Mouse (Mus musculus) erythroblast, embryonic 14.5 days (primary cell): ENCODE measurements around the gene Prkn. TPM values are rescaled to one million over a fixed set of nuclear protein-coding genes. Genes with fewer than 3 reads are reported as not detected.

ENCODE experiments used
- H3K27me3 ChIP-seq: 2 replicates; pipeline ENCODE4 v1.6.1; 2012; ENCODE audit warnings: inconsistent platforms; ENCODE audit not compliant: control insufficient read depth
- H3K36me3 ChIP-seq: 2 replicates; pipeline ENCODE4 v1.6.1; 2012; ENCODE audit warnings: mild to moderate bottlenecking, inconsistent platforms; ENCODE audit not compliant: control insufficient read depth
- H3K4me1 ChIP-seq: 2 replicates; pipeline ENCODE4 v1.6.1; 2012; ENCODE audit warnings: inconsistent platforms; ENCODE audit not compliant: control insufficient read depth
- H3K4me3 ChIP-seq: replicated peaks from 2 replicates; pipeline ENCODE3; 2012; ENCODE audit warnings: moderate library complexity, mild to moderate bottlenecking, inconsistent platforms
- H3K9me3 ChIP-seq: 2 replicates; pipeline ENCODE4 v1.6.1; 2012; ENCODE audit warnings: low read length, inconsistent platforms, mixed read lengths; ENCODE audit not compliant: control insufficient read depth
- GATA1 ChIP-seq: IDR thresholded peaks from 2 replicates; pipeline ENCODE4 v1.6.1; 2012; ENCODE audit warnings: low read length, inconsistent platforms, mixed read lengths
- TAL1 ChIP-seq: IDR thresholded peaks from 3 replicates; pipeline ENCODE4 v1.6.1; 2012; ENCODE audit warnings: low read length, inconsistent platforms, mixed read lengths
- polyA plus RNA-seq: library from polyadenylated mRNA; stranded (reverse); fragments of >175 nt; gene quantifications from 2 replicates; pipeline ENCODE4 v1.2.3, GENCODE M21; 2012

The Prkn gene
- polyA plus RNA-seq, 1 experiment: not detected

DNA sequence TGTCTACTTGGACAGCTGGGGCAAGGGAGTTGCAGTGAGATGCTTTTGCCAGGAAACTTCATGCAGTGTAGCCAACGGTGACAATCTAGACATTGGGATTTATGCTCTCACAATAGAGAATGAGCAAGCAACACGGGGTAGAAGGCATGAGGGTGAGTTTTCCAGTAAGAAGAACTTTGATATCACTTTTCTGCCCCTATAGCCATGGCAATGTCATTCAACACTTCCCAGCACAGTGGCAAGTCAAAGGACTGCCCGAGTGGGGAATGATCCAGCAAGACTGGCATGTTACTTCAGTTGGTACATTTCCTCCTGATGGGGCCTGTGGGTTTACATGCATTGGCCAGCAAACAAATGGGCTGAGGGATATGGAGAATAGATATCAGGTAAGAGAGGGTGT, 577.0 kb downstream of the Prkn start:
- H3K4me3 ChIP-seq: no peak overlapping the region
- no peaks in the 10 kb centered on the region for H3K4me1 ChIP-seq
- TF ChIP-seq GATA1 (no peak), TAL1 (no peak)
- H3K36me3 ChIP-seq: no peaks in the 10 kb centered on the region
- no peaks in the 10 kb centered on the region for H3K27me3 ChIP-seq
- H3K9me3 ChIP-seq: no peaks in the 10 kb centered on the region

DNA sequence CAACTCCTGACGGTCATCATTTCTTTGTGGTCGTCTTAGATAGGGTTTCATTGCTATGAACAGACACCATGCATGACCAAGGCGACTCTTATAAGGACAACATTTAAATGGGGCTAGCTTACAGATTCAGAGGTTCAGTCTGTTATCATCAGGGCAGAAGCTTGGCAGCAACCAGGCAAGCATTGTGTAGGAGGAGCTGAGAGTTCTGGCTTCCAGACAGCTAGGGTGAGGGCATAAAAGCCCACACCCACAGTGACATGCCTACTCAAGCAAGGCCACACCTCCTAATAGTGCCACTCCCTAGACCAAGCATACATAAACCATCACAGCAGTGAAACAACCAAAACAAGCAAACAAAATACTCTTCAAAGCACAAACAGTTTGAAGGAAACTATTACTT, 579.3 kb downstream of the Prkn start:
- no peaks in the 10 kb centered on the region for H3K36me3 ChIP-seq
- no peak overlapping the region for H3K4me3 ChIP-seq
- no peaks in the 10 kb centered on the region for H3K9me3 ChIP-seq
- no peaks in the 10 kb centered on the region for H3K4me1 ChIP-seq
- no peaks in the 10 kb centered on the region for H3K27me3 ChIP-seq
- no peak for TF ChIP-seq TAL1
- no peak for TF ChIP-seq GATA1

DNA sequence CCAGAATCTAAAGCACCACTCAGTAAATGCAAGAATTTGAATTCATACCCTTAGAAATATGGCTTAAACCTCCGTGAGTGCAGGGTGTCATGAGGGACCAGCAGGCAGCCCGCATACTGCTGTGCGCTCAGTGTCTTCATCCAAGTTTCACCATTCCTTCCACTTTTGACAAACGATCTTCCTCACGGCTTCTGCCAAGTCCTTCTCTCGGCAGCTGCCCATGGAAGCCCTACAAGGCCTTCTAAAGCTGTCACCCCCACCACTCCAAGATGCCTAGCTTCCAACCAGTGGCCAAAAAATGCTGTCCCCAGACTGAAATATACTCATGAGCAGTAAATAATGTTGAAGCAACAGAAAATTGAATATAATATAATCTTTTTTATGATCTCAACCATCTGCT, 580.7 kb downstream of the Prkn start:
- Histone ChIP-seq H3K4me1 (no peaks in the 10 kb centered on the region), H3K9me3 (no peaks in the 10 kb centered on the region), H3K36me3 (no peaks in the 10 kb centered on the region), H3K4me3 (no peak overlapping the region), H3K27me3 (no peaks in the 10 kb centered on the region)
- no peak for TF ChIP-seq TAL1
- no peak for TF ChIP-seq GATA1

DNA sequence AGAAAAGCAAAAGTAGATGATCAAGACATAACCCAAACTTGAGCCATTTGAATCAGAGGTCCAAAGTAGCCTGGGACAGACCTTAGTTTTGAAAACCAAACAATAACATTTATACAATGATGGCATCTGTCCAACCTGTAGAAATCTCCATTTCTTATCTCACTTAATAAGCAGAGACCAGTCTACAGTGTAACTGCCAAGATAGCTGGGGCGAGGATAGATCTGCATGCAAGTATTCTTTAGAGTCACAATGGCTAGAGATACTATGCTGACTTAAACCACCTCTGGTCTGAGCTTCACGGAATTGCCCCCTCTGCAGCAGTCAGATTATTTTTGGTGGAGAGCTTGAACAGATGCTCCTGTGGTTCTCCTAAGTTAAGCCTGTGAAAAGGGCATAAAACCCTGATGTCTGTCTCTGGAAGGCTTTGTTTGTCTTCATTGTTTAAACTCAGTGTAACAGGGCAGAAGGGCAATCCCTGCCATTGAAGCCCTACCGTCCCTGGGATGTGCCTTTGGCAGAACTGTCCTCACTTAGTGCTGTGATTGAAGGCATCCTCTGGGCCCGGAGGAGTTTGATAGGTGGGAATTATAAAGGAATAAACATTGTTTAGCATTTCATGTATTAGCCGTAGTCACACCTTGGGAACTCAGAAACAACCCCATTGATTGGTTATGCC, 581.2 kb downstream of the Prkn start:
- H3K27me3 ChIP-seq: no peaks in the 10 kb centered on the region
- H3K4me1 ChIP-seq: no peaks in the 10 kb centered on the region
- H3K36me3 ChIP-seq: no peaks in the 10 kb centered on the region
- no peak overlapping the region for H3K4me3 ChIP-seq
- H3K9me3 ChIP-seq: no peaks in the 10 kb centered on the region
- TF ChIP-seq GATA1 (no peak), TAL1 (no peak)

DNA sequence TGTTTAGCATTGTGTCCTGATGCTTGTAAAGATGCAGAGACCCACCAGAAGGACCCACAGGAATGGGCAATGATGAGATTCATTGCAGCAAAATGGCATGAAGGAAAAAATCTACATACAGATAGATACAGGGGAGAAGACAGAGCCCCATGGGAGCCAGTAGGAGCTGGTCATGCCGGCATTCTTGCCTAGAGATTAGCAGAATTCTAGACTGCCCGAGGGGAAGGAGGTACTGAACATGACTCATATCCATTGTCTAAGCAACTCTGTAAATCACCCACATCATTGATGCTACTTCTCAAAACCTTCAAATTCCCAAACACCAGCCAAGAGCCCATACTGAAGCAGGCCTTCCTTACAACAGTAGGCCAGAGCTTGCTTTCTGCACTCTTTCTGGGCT, 591.1 kb downstream of the Prkn start:
- no peak overlapping the region for H3K4me3 ChIP-seq
- no peaks in the 10 kb centered on the region for H3K36me3 ChIP-seq
- no peak for TF ChIP-seq TAL1
- no peak for TF ChIP-seq GATA1
- no peaks in the 10 kb centered on the region for H3K4me1 ChIP-seq
- no peaks in the 10 kb centered on the region for H3K27me3 ChIP-seq
- H3K9me3 ChIP-seq: 0 out of 2 replicates have a peak, but pooled peaks cover 2% of the 10 kb centered on the region

DNA sequence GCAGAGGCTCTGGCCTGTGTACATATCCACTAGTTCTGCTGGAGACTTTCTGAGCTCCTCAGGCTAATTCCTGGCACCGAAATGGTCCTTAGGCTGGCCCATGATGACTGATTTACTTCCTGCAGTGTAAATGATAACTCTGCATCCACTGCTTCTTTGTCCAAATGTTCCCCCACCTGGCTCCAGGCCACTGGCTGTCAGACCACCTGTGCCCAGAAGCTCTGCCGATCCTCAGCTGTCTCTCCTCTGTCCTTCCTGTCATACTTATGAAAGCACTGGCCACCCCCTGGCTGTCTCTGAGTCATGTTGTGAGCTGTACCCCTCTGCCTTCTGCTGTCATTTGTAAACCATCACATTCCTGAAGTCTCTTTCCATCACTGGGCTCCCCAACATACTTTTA, 592.4 kb downstream of the Prkn start:
- Histone ChIP-seq H3K4me1 (no peaks in the 10 kb centered on the region), H3K27me3 (no peaks in the 10 kb centered on the region), H3K4me3 (no peak overlapping the region), H3K36me3 (no peaks in the 10 kb centered on the region), H3K9me3 (0 out of 2 replicates have a peak, but pooled peaks cover 2% of the 10 kb centered on the region)
- TF ChIP-seq TAL1 (no peak), GATA1 (no peak)

DNA sequence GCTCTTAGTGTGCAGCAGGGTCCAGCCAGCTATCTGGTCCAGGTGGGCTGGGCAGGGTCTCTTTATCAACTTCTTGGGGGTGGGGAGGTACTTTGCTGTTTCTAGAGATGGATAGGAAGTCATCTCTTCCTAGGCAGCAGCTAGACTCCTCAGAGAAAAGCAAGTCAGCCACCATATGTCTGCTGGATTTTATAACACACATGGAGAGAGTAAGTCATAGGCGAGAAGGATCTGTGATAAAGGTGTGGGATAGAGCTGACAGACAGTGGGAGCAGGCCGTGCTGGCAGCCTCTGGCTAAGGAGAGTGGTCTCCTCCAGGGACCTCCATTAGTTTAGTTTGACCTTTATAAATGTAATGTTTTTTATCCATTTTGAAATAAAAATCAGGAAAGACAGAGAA, 622.5 kb downstream of the Prkn start:
- TF ChIP-seq GATA1 (no peak), TAL1 (no peak)
- Histone ChIP-seq H3K27me3 (no peaks in the 10 kb centered on the region), H3K4me3 (no peak overlapping the region)

DNA sequence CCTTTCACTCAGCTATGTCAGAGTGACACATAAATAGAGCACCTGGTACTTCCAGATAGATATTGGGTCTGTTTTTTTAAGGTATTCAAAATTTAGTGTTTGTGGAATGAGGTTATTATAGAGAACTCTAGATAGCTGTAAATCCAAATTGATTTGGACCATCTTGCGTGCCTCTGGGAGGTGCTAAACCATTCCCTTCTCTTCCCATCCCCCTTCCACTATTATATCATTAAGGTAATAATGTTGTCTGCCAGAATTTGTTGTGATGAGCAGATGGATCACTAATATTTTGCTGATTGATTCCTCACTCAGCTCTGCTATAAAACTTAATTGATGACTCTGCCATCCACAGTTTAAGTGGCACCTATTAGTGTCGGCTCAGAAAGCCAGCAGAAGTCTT, 625.9 kb downstream of the Prkn start:
- Histone ChIP-seq H3K36me3 (no peaks in the 10 kb centered on the region), H3K27me3 (no peaks in the 10 kb centered on the region), H3K9me3 (no peaks in the 10 kb centered on the region), H3K4me1 (no peaks in the 10 kb centered on the region), H3K4me3 (no peak overlapping the region)
- TF ChIP-seq TAL1 (no peak), GATA1 (no peak)

More for the DNA sequence above, 622.5 kb downstream of the Prkn start:
- no peaks in the 10 kb centered on the region for H3K9me3 ChIP-seq
- H3K36me3 ChIP-seq: no peaks in the 10 kb centered on the region
- no peaks in the 10 kb centered on the region for H3K4me1 ChIP-seq

DNA sequence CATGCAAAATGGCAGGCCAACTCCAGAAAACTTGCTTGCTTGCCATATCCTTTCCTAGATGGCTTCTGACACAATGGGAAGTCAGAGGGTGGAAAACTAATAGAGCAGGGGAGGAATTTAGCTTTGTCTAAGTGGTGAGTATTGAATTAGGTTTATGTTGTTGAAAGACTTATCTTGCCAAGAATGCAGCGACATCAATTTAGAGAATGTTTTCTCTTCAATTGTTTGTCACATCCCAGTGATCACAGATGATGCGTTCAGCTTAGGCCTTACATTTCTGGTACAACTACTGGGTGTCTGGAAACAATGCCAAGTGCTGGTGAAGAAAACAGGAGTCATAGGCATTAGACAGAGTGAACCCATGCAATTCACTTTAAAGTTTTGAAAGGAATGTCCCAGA, 628.4 kb downstream of the Prkn start:
- Histone ChIP-seq H3K4me1 (no peaks in the 10 kb centered on the region), H3K27me3 (no peaks in the 10 kb centered on the region), H3K9me3 (no peaks in the 10 kb centered on the region), H3K36me3 (no peaks in the 10 kb centered on the region), H3K4me3 (no peak overlapping the region)
- no peak for TF ChIP-seq TAL1
- TF ChIP-seq GATA1: no peak

DNA sequence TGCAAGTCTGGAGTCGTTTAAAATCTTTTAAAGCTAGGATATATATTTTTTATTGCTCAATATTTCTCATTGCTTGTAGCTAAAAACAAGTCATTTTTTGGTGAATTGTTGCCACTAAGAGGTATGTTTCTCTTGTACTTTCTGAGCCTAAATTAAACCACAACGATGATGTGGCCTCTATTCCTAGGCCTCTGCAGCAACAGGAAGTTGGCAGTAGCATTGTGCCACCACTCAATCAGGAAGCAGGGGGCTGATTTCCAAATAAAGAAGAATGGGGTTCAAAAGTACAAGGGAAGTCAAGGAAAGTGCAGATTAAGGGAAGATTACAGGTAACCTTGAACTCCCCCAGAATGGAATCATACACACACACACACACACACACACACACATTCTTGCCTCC, 642.8 kb downstream of the Prkn start:
- Histone ChIP-seq H3K4me3 (no peak overlapping the region), H3K9me3 (no peaks in the 10 kb centered on the region), H3K4me1 (no peaks in the 10 kb centered on the region), H3K27me3 (no peaks in the 10 kb centered on the region), H3K36me3 (no peaks in the 10 kb centered on the region)
- no peak for TF ChIP-seq GATA1
